Mouse (Mus musculus) lung, adult 2 months (tissue): ENCODE data around the gene Tbce. TPM values are rescaled to one million over a fixed set of nuclear protein-coding genes. Genes with fewer than 3 reads are reported as not detected.

Experiments
- DNase-seq: peaks from one replicate; pipeline ENCODE4 v3.0.0; 2022
- H3K4me1 ChIP-seq: fragments of 200-500 bp; 2 replicates; pipeline ENCODE4 v1.6.1; 2011; ENCODE audit warnings: low read length; ENCODE audit not compliant: control insufficient read depth, insufficient read depth
- H3K4me3 ChIP-seq: fragments of 200-500 bp; replicated peaks from 2 replicates; pipeline ENCODE3; 2011; ENCODE audit warnings: low read depth, mild to moderate bottlenecking, control low read depth, low read length; ENCODE audit errors: extremely low read depth
- CTCF ChIP-seq: fragments of 200-500 bp; IDR thresholded peaks from 2 replicates; pipeline ENCODE4 v1.5.1; 2011; ENCODE audit warnings: mild to moderate bottlenecking, low read length, control low read depth; ENCODE audit not compliant: insufficient read depth
- POLR2A ChIP-seq: fragments of 200-500 bp; IDR thresholded peaks from 2 replicates; pipeline ENCODE4 v1.6.1; 2011; ENCODE audit warnings: low read depth, mild to moderate bottlenecking, control low read depth, low read length, borderline replicate concordance; ENCODE audit errors: extremely low read depth
- WGBS: fragments of 180-500 bp; shearing (Covaris S2); methylation state at CpG from one replicate; pipeline ENCODE4 v1.1.7; 2018; 5-methylcytosine and 5-hydroxymethylcytosine counted together
- polyA plus RNA-seq: library from polyadenylated mRNA; depleted of rRNA; stranded (reverse); fragments of >200 nt; gene quantifications from 2 replicates; pipeline ENCODE4 v1.2.3, GENCODE M21; 2012; rRNA removed

Tbce gene
- 14.2 and 22.0 TPM in 2 replicates for polyA plus RNA-seq

GRCm38 (mm10) chr13:14039292-14039965 lies at the start of gene Tbce:
Tbce (minus strand) TSS chr13:14039638.
- H3K4me3 ChIP-seq, result peak within 1 kb of the TSS; percentile 100
- TF ChIP-seq CTCF, result no peak
- peak; percentile 78; the same call in 1 of the 2 replicates for TF ChIP-seq POLR2A
- DNase-seq, result peak; percentile 92
- under 1% methylated on average over 35 of the region's 35 CpGs for WGBS
- H3K4me1 ChIP-seq, result peaks cover 4% of the 10 kb centered on the region

- Histone ChIP-seq H3K4me1 (peaks cover 5% of the 10 kb centered on the region), H3K4me3 (no peak overlapping the region)
- DNase-seq, result no peak
- TF ChIP-seq CTCF (no peak), POLR2A (no peak)
- 70% methylated on average over 1 of the region's 1 CpGs for WGBS
These were observed 49.2 kb upstream of the Tbce start for GRCm38 (mm10) chr13:14088669-14089068.

GRCm38 (mm10) chr13:14075326-14075725 lies 35.9 kb upstream of the Tbce start:
- Histone ChIP-seq H3K4me3 (no peak overlapping the region), H3K4me1 (no peaks in the 10 kb centered on the region)
- no peak for DNase-seq
- TF ChIP-seq CTCF, result no peak
- no peak for TF ChIP-seq POLR2A
- WGBS, result 58% methylated on average over 1 of the region's 1 CpGs

- 93% methylated on average over 1 of the region's 1 CpGs for WGBS
- no peak overlapping the region for H3K4me3 ChIP-seq
- peaks cover 2% of the 10 kb centered on the region; the same call in 1 of the 2 replicates for H3K4me1 ChIP-seq
- TF ChIP-seq POLR2A, result no peak
- TF ChIP-seq CTCF, result no peak
- no peak for DNase-seq
These were observed 34.9 kb upstream of the Tbce start for GRCm38 (mm10) chr13:14074371-14074770.

- Histone ChIP-seq H3K4me1 (peaks cover 5% of the 10 kb centered on the region), H3K4me3 (no peak overlapping the region)
- no peak for TF ChIP-seq POLR2A
- TF ChIP-seq CTCF, result no peak
- DNase-seq, result no peak
- 86% methylated on average over 1 of the region's 1 CpGs for WGBS
These were observed 29.9 kb upstream of the Tbce start for GRCm38 (mm10) chr13:14069291-14069690.

GRCm38 (mm10) chr13:14068035-14068434 lies 28.6 kb upstream of the Tbce start:
- no peak for DNase-seq
- Histone ChIP-seq H3K4me1 (peaks cover 5% of the 10 kb centered on the region), H3K4me3 (no peak overlapping the region)
- TF ChIP-seq POLR2A, result no peak
- TF ChIP-seq CTCF, result no peak

GRCm38 (mm10) chr13:14065701-14066100 lies 26.3 kb upstream of the Tbce start:
- 68% methylated on average over 1 of the region's 1 CpGs for WGBS
- peaks cover 11% of the 10 kb centered on the region for H3K4me1 ChIP-seq
- TF ChIP-seq POLR2A (no peak), CTCF (no peak)
- no peak for DNase-seq
- H3K4me3 ChIP-seq, result no peak overlapping the region

GRCm38 (mm10) chr13:14065028-14065380 lies 25.6 kb upstream of the Tbce start:
- 4% methylated on average over 9 of the region's 9 CpGs for WGBS
- no peak for DNase-seq
- TF ChIP-seq POLR2A (no peak), CTCF (no peak)
- Histone ChIP-seq H3K4me1 (peaks cover 11% of the 10 kb centered on the region), H3K4me3 (peak overlapping the region; percentile 88)

GRCm38 (mm10) chr13:14064341-14065027 lies 25.0 kb upstream of the Tbce start:
- 1% methylated on average over 58 of the region's 65 CpGs for WGBS
- no peak for TF ChIP-seq POLR2A
- TF ChIP-seq CTCF, result no peak
- Histone ChIP-seq H3K4me1 (peaks cover 9% of the 10 kb centered on the region), H3K4me3 (peak overlapping the region; percentile 88)
- peak; percentile 57 for DNase-seq

GRCm38 (mm10) chr13:14063942-14064271 lies 24.5 kb upstream of the Tbce start:
- TF ChIP-seq POLR2A (0 out of 2 replicates have a peak, but pooled peaks have one; percentile 23), CTCF (no peak)
- Histone ChIP-seq H3K4me1 (peaks cover 9% of the 10 kb centered on the region), H3K4me3 (peak overlapping the region; percentile 88)
- 2% methylated on average over 30 of the region's 31 CpGs for WGBS
- DNase-seq, result no peak
